Mouse (Mus musculus) large intestine, adult 2 months (tissue): ENCODE measurements around the gene Cpox. TPM values are rescaled to one million over a fixed set of nuclear protein-coding genes. Genes with fewer than 3 reads are reported as not detected.

Source experiments
- DNase-seq: peaks from one replicate; pipeline ENCODE4 v3.0.0-alpha.2; 2012; ENCODE audit warnings: low read depth, low spot score
- WGBS: fragments of 180-500 bp; shearing (Covaris S2); methylation state at CpG from one replicate; pipeline ENCODE4 v1.1.7; 2018; 5-methylcytosine and 5-hydroxymethylcytosine counted together
- polyA plus RNA-seq: library from polyadenylated mRNA; depleted of rRNA; stranded (reverse); fragments of >200 nt; gene quantifications from 2 replicates; pipeline ENCODE4 v1.2.3, GENCODE M21; 2012; rRNA removed

Gene Cpox
- polyA plus RNA-seq, 1 experiment = 11.6 TPM

GRCm38 (mm10) chr16:58727477-58728131, 57.5 kb downstream of the Cpox start, which contains the start of gene Cldnd1:
Cldnd1 (plus strand) TSS chr16:58727910.
- DNase-seq = peak; percentile 90
- WGBS = under 1% methylated on average over 35 of the region's 35 CpGs

GRCm38 (mm10) chr16:58728176-58728671, 58.1 kb downstream of the Cpox start:
- WGBS = under 1% methylated on average over 29 of the region's 31 CpGs
- no peak for DNase-seq

- 76% methylated on average over 4 of the region's 4 CpGs for WGBS
- DNase-seq = no peak
Observed at GRCm38 (mm10) chr16:58738205-58738604, 68.1 kb downstream of the Cpox start.

GRCm38 (mm10) chr16:58738800-58739199, 68.7 kb downstream of the Cpox start:
- no peak for DNase-seq
- WGBS = 79% methylated on average over 1 of the region's 1 CpGs

- no peak for DNase-seq
- WGBS = 96% methylated on average over 5 of the region's 5 CpGs
Observed at GRCm38 (mm10) chr16:58740751-58741150, 70.7 kb downstream of the Cpox start.

GRCm38 (mm10) chr16:58746715-58747114, 76.6 kb downstream of the Cpox start:
- DNase-seq = no peak
- 61% methylated on average over 4 of the region's 4 CpGs for whole genome bisulfite sequencing

- DNase-seq = no peak
- 5% methylated on average over 1 of the region's 1 CpGs for WGBS
Observed at GRCm38 (mm10) chr16:58751314-58751713, 81.2 kb downstream of the Cpox start.

GRCm38 (mm10) chr16:58756191-58756590, 86.1 kb downstream of the Cpox start:
- no peak for DNase-seq

- no peak for DNase-seq
- WGBS = 73% methylated on average over 1 of the region's 1 CpGs
Observed at GRCm38 (mm10) chr16:58763076-58763475, 93.0 kb downstream of the Cpox start, which contains the start of gene Olfr172. Olfr172 (minus strand) TSS chr16:58763176.

Other genes starting within 250 kb of the Cpox start
- 6.9 and 19.9 TPM in 2 replicates for gene St3gal6, start 146.0 kb upstream of the Cpox start, polyA plus RNA-seq
- not detected in 2 replicates for gene Gm813, start 53.3 kb upstream of the Cpox start, polyA plus RNA-seq
- not detected in 2 replicates for gene E330017A01Rik, start 31.6 kb upstream of the Cpox start, polyA plus RNA-seq
- 0.23 and 0.35 TPM in 2 replicates for gene Gpr15, start 48.8 kb downstream of the Cpox start, polyA plus RNA-seq
- gene Cldnd1, start 57.6 kb downstream of the Cpox start, polyA plus RNA-seq = 39.0 and 58.6 TPM in 2 replicates
- gene Olfr172, start 92.9 kb downstream of the Cpox start, polyA plus RNA-seq = not detected in 2 replicates
- not detected in 2 replicates for gene Olfr173, start 130.0 kb downstream of the Cpox start, polyA plus RNA-seq
- gene Olfr175-ps1, start 156.5 kb downstream of the Cpox start, polyA plus RNA-seq = not detected in 2 replicates
- gene Olfr177, start 204.5 kb downstream of the Cpox start, polyA plus RNA-seq = not detected in 2 replicates
- not detected in 2 replicates for gene Olfr178, start 221.8 kb downstream of the Cpox start, polyA plus RNA-seq